Mouse (Mus musculus) heart, embryonic 11.5 days (tissue): ENCODE results near the gene Olfr237-ps1. TPM values are rescaled to one million over a fixed set of nuclear protein-coding genes. Genes with fewer than 3 reads are reported as not detected.

Experiments
- ATAC-seq: fragments of 200-750 bp; cut with Nextera tagmentation; replicated peaks from 2 replicates; pipeline ENCODE4 v1.8.0; 2017; ENCODE audit warnings: moderate library complexity; ENCODE audit not compliant: insufficient number of reproducible peaks, low FRiP score, low TSS enrichment
- H3K27ac ChIP-seq: fragments of 300-500 bp; sonication (generic); 2 replicates; pipeline ENCODE4 v1.5.1; 2014; ENCODE audit warnings: mild to moderate bottlenecking, low read depth, low read length
- H3K27me3 ChIP-seq: fragments of 300-500 bp; sonication (generic); 2 replicates; pipeline ENCODE4 v1.6.1; 2014; ENCODE audit warnings: mild to moderate bottlenecking, low read length, mixed read lengths; ENCODE audit not compliant: control insufficient read depth, insufficient read depth
- H3K36me3 ChIP-seq: fragments of 300-500 bp; sonication (generic); 2 replicates; pipeline ENCODE4 v1.6.1; 2014; ENCODE audit warnings: mild to moderate bottlenecking, low read length, moderate library complexity, mixed read lengths; ENCODE audit not compliant: control insufficient read depth, insufficient read depth
- H3K4me1 ChIP-seq: fragments of 300-500 bp; sonication (generic); 2 replicates; pipeline ENCODE4 v1.6.1; 2014; ENCODE audit warnings: low read length; ENCODE audit not compliant: control insufficient read depth, insufficient read depth
- H3K4me2 ChIP-seq: fragments of 300-500 bp; sonication (generic); 2 replicates; pipeline ENCODE4 v1.6.1; 2014; ENCODE audit warnings: mild to moderate bottlenecking, moderate library complexity
- H3K4me3 ChIP-seq: fragments of 300-500 bp; sonication (generic); 2 replicates; pipeline ENCODE4 v1.5.1; 2014; ENCODE audit warnings: low read depth, low read length
- H3K9ac ChIP-seq: fragments of 300-500 bp; sonication (generic); 2 replicates; pipeline ENCODE4 v1.6.1; 2014; ENCODE audit warnings: mild to moderate bottlenecking, low read depth, low read length, moderate library complexity
- H3K9me3 ChIP-seq: fragments of 300-500 bp; sonication (generic); replicated peaks from 2 replicates; pipeline ENCODE4 v1.6.1; 2016; ENCODE audit warnings: low read length; ENCODE audit not compliant: control insufficient read depth
- WGBS: fragments of 180-500 bp; shearing (Covaris S2); extraction: QIAGEN DNeasy Blood & Tissue Kit; methylation state at CpG from one replicate; pipeline ENCODE4 v1.1.7; 2014; ENCODE audit not compliant: insufficient replicate concordance; 5-methylcytosine and 5-hydroxymethylcytosine counted together
- polyA plus RNA-seq: library from polyadenylated mRNA; unstranded; fragments of >200 nt; fragmentation: Nextera tagmentation; extraction: Ambion mirVana; gene quantifications from 2 replicates; pipeline ENCODE4 v1.2.1, GENCODE M21; 2014

Olfr237-ps1 gene
- polyA plus RNA-seq, 1 experiment from 2014 or later = not detected

DNA sequence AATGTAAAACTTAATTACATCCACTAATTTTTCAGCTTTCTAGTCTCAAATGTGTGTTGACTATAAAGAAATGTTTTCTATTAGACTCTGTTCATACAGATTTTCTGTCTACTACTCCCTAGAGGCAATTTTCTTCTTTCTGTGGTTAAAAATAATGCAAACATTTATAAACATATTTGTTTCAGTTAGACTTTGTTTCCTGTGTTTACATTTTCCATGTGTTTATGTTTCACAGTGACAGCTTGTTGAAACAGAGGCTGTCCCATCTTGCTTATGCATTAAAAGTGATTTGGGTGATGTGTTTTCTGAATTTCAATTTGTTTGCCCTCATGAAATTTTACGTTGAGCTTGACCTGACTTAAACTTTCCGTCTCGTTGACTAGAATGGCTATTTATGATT, 44.6 kb downstream of the Olfr237-ps1 start:
- Histone ChIP-seq H3K9ac (no peak overlapping the region), H3K27ac (no peak overlapping the region), H3K4me1 (no peaks in the 10 kb centered on the region), H3K4me2 (no peak overlapping the region), H3K4me3 (no peak overlapping the region), H3K27me3 (no peaks in the 10 kb centered on the region), H3K36me3 (no peaks in the 10 kb centered on the region), H3K9me3 (no peaks in the 10 kb centered on the region)
- ATAC-seq = no peak
- WGBS = 69% methylated on average over 3 of the region's 3 CpGs

- ATAC-seq = no peak
Measured at GRCm38 (mm10) chr6:43196781-43197180, 50.4 kb downstream of the Olfr237-ps1 start, which contains the start of gene Olfr435. Olfr435 (plus strand) TSS chr6:43197146.

GRCm38 (mm10) chr6:43198094-43198493, 51.7 kb downstream of the Olfr237-ps1 start:
- Histone ChIP-seq H3K36me3 (no peaks in the 10 kb centered on the region), H3K9me3 (no peaks in the 10 kb centered on the region), H3K4me2 (no peak overlapping the region), H3K4me1 (no peaks in the 10 kb centered on the region), H3K27me3 (no peaks in the 10 kb centered on the region), H3K4me3 (no peak overlapping the region), H3K9ac (no peak overlapping the region), H3K27ac (no peak overlapping the region)
- WGBS = 57% methylated on average over 3 of the region's 3 CpGs
- ATAC-seq = no peak

More at GRCm38 (mm10) chr6:43196781-43197180, 50.4 kb downstream of the Olfr237-ps1 start, which contains the start of gene Olfr435:
- H3K9ac ChIP-seq = no peak within 1 kb of the TSS
- no peaks in the 10 kb centered on the region for H3K4me1 ChIP-seq
- no peaks in the 10 kb centered on the region for H3K9me3 ChIP-seq
- no peak within 1 kb of the TSS for H3K4me2 ChIP-seq
- H3K27ac ChIP-seq = no peak within 1 kb of the TSS
- H3K36me3 ChIP-seq = no peaks in the 10 kb centered on the region
- no peak within 1 kb of the TSS for H3K4me3 ChIP-seq
- no peaks in the 10 kb centered on the region for H3K27me3 ChIP-seq

DNA sequence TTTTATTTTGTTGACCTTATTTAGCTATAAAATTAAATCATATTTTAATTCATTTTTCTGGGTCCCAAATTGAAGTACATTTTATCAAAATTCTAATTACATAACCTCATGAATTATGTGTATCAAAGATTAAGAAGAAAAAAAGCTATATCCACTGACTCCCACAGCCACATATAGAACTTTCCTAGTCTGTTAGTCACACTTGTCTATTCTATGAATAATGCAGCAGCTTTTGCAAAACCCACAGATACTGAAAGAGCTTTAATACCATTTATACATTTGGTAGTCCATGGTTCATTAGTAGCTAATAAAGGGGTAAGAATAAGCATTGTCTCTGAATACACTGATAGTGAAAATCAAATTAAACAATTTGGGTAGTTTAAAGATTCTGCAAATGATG, 56.4 kb downstream of the Olfr237-ps1 start:
- no peak overlapping the region for H3K9ac ChIP-seq
- no peaks in the 10 kb centered on the region for H3K27me3 ChIP-seq
- H3K36me3 ChIP-seq = no peaks in the 10 kb centered on the region
- H3K9me3 ChIP-seq = no peaks in the 10 kb centered on the region
- H3K4me1 ChIP-seq = no peaks in the 10 kb centered on the region
- H3K27ac ChIP-seq = no peak overlapping the region
- no peak overlapping the region for H3K4me3 ChIP-seq
- no peak overlapping the region for H3K4me2 ChIP-seq
- no peak for ATAC-seq

DNA sequence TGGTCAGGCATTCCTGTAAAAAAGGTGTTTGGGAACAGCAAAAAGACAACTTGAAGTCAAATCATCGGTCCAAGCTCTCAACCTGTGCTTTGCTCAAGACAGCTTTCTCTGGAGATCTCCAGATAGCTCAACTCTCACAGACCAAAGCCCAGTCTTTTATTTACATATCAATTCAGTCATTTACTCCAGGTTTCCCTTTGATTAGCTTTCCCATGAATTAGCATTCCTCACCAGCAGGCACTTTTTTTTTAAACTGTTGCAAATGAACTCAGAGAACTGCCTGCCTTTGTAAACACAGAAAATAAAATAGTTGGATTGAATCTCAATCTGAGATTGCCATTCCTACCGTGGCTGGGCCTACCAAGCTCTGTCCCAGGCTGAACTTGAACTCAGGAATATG, 59.0 kb downstream of the Olfr237-ps1 start:
- Histone ChIP-seq H3K4me1 (no peaks in the 10 kb centered on the region), H3K4me2 (no peak overlapping the region), H3K4me3 (no peak overlapping the region), H3K9me3 (no peaks in the 10 kb centered on the region), H3K27me3 (no peaks in the 10 kb centered on the region), H3K9ac (no peak overlapping the region), H3K27ac (no peak overlapping the region), H3K36me3 (no peaks in the 10 kb centered on the region)
- 49% methylated on average over 2 of the region's 2 CpGs for WGBS
- no peak for ATAC-seq

Other genes with a start within 250 kb of the Olfr237-ps1 start
- gene Olfr447, start 237.7 kb upstream of the Olfr237-ps1 start, polyA plus RNA-seq = not detected in 2 replicates
- gene Olfr446, start 225.2 kb upstream of the Olfr237-ps1 start, polyA plus RNA-seq = not detected in 2 replicates
- gene Olfr444, start 197.5 kb upstream of the Olfr237-ps1 start, polyA plus RNA-seq = not detected in 2 replicates
- gene Olfr441, start 40.2 kb upstream of the Olfr237-ps1 start, polyA plus RNA-seq = not detected in 2 replicates
- not detected in 2 replicates for gene Olfr437, start 16.7 kb downstream of the Olfr237-ps1 start, polyA plus RNA-seq
- not detected in 2 replicates for gene Olfr13, start 25.6 kb downstream of the Olfr237-ps1 start, polyA plus RNA-seq
- gene Olfr435, start 50.6 kb downstream of the Olfr237-ps1 start, polyA plus RNA-seq = not detected in 2 replicates
- gene Olfr434, start 66.5 kb downstream of the Olfr237-ps1 start, polyA plus RNA-seq = not detected in 2 replicates
- gene Olfr47, start 85.0 kb downstream of the Olfr237-ps1 start, polyA plus RNA-seq = not detected in 2 replicates
- 5.1 and 7.5 TPM in 2 replicates for gene Arhgef5, start 119.0 kb downstream of the Olfr237-ps1 start, polyA plus RNA-seq
- gene Nobox, start 163.0 kb downstream of the Olfr237-ps1 start, polyA plus RNA-seq = not detected in 2 replicates